Mouse (Mus musculus) neutrophil, adult 59 days (primary cell): ENCODE measurements around the gene Ninj2. TPM values are rescaled to one million over a fixed set of nuclear protein-coding genes. Genes with fewer than 3 reads are reported as not detected.

Experiments used
- total RNA-seq, 2 experiments: library from RNA; stranded (reverse); gene quantifications; 1 replicate in 1 of 2; 2 replicates in 1 of 2; pipeline ENCODE4 v1.2.4; 2023

Gene Ninj2
- total RNA-seq, result not detected

GRCm38 (mm10) chr6:120093100-120093499, at the start of gene Ninj2:
Gene Ninj2, plus strand, starts transcription at chr6:120093350.

Other genes starting within 250 kb of the Ninj2 start
- gene Erc1, start 245.2 kb upstream of the Ninj2 start, total RNA-seq, result 1 to 10 TPM; 7.6 TPM
- gene Rad52, start 190.7 kb upstream of the Ninj2 start, total RNA-seq, result 10 to 100 TPM; 21.4 to 21.5 TPM
- gene Wnk1, start 54.7 kb upstream of the Ninj2 start, total RNA-seq, result 100 to 1,000 TPM; 224 to 249 TPM
- not detected for gene D330020A13Rik, start 201.0 kb downstream of the Ninj2 start, total RNA-seq
- not detected for gene B4galnt3, start 201.2 kb downstream of the Ninj2 start, total RNA-seq